Mouse (Mus musculus) bone marrow macrophage, adult 2 months (primary cell): ENCODE data around the gene AI597479.

Experiments
- CTCF ChIP-seq: IDR thresholded peaks from 2 replicates; pipeline ENCODE4 v1.5.1; 2012; ENCODE audit warnings: low read depth, mild to moderate bottlenecking, low read length, moderate library complexity
- POLR2A ChIP-seq: IDR thresholded peaks from 2 replicates; pipeline ENCODE4 v1.6.1; 2012; ENCODE audit warnings: mild to moderate bottlenecking, low read depth, low read length, borderline replicate concordance

- TF ChIP-seq CTCF: no peak
- no peak for TF ChIP-seq POLR2A
Observed at GRCm38 (mm10) chr1:43143284-43143683, 44.8 kb downstream of the AI597479 start.
